ENCODE assay signal across 8 mouse cellular contexts in genomic region chr17:53566919-53567345, GRCm38 (mm10). TPM values are rescaled to one million over a fixed set of nuclear protein-coding genes. Genes with fewer than 3 reads are reported as not detected.
DNase-seq lines count a peak whose midpoint lies in the region; ATAC-seq lines count a peak whose summit lies in the region.

No protein-coding gene starts in this region.

- ATAC-seq in hindbrain, embryonic 14.5 days (ENCODE audit: low FRiP score): peak; percentile 60
- peak; percentile 49 for ATAC-seq in megakaryocyte progenitor cell, adult 5-6 weeks (replicated peaks; ENCODE audit: poor library complexity)

- H3K4me2 ChIP-seq in hindbrain, embryonic 14.5 days (replicated peaks): peak overlapping the region; percentile 84

- no peaks in the 10 kb centered on the region for H3K9me3 ChIP-seq in hindbrain, embryonic 14.5 days (ENCODE audit: control insufficient read depth, low read length)

- H3K36me3 ChIP-seq in hindbrain, embryonic 14.5 days (replicated peaks; ENCODE audit: control insufficient read depth, insufficient read depth): no peaks in the 10 kb centered on the region

- H3K4me3 ChIP-seq in hindbrain, embryonic 14.5 days (replicated peaks; ENCODE audit: low read length): peak overlapping the region; percentile 94

- DNase-seq in ZHBTc4 (ENCODE audit: low read depth, low spot score): peak; percentile 88
- peak; percentile 63 to 68 for DNase-seq in cerebellum, postnatal 36 days
- DNase-seq in frontal cortex, postnatal 36 days (ENCODE audit: low spot score in 2 of 2): peak; percentile 51 to 54
- peak; percentile 61 for DNase-seq in hindbrain, embryonic 14.5 days (ENCODE audit: low spot score)
- DNase-seq in left cerebral cortex, postnatal 25 days (ENCODE audit: low spot score in 2 of 2): peak; percentile 51 to 52
- peak; percentile 67 to 70 for DNase-seq in right cerebral cortex, postnatal 10 days (ENCODE audit: low spot score in 2 of 2)
- DNase-seq in adipocyte (ENCODE audit: low spot score): no peak

- under 1% methylated on average over 28 of the region's 51 CpGs for WGBS in hindbrain, embryonic 14.5 days

- H3K27ac ChIP-seq in hindbrain, embryonic 14.5 days: peak overlapping the region; percentile 96

- H3K27me3 ChIP-seq in hindbrain, embryonic 14.5 days (ENCODE audit: control insufficient read depth, insufficient read depth, low read length): no peaks in the 10 kb centered on the region

- peak overlapping the region; percentile 95 for H3K9ac ChIP-seq in hindbrain, embryonic 14.5 days

- peaks cover 29% of the 10 kb centered on the region for H3K4me1 ChIP-seq in hindbrain, embryonic 14.5 days (replicated peaks; ENCODE audit: control insufficient read depth, insufficient read depth, low read length)

- intact Hi-C loops in left cerebral cortex, postnatal 25 days (cut with DNase I): loop anchor here (5.0 kb wide), 2 partner anchors 55 to 90 kb away; no protein-coding TSS in a partner anchor

RNA-seq across cellular contexts. Expression of gene Kat2b, which starts 0.3 kb away (rescaled TPM):
- polyA plus RNA-seq in hindbrain, embryonic 14.5 days (2014; fragmentation: Nextera tagmentation; extraction: Ambion mirVana): 8.2 and 8.5 TPM in 2 replicates
- total RNA-seq in left cerebral cortex, postnatal 25 days (2021): 10 to 100 TPM; 15.5 to 22.0 TPM
- total RNA-seq in megakaryocyte progenitor cell, adult 5-6 weeks (2015): 19.8 and 20.1 TPM in 2 replicates
- 23.6 and 37.0 TPM in 2 replicates for total RNA-seq in megakaryocyte progenitor cell, adult 5-6 weeks (2017)

RNA-seq across cellular contexts. Expression of gene Pp2d1, which starts 27.7 kb away (rescaled TPM):
- 0.48 and 0.60 TPM in 2 replicates for polyA plus RNA-seq in hindbrain, embryonic 14.5 days (2014; fragmentation: Nextera tagmentation; extraction: Ambion mirVana)
- not detected for total RNA-seq in left cerebral cortex, postnatal 25 days (2021)
- total RNA-seq in megakaryocyte progenitor cell, adult 5-6 weeks (2015): not detected in 2 replicates
- total RNA-seq in megakaryocyte progenitor cell, adult 5-6 weeks (2017): 0.04 TPM in 1 of 2 replicates, not detected in the other
